Mouse (Mus musculus) megakaryocyte, embryonic 14.5 days (primary cell): ENCODE data around the gene Ptov1.

Source experiments
- FLI1 ChIP-seq: IDR thresholded peaks from 2 replicates; pipeline ENCODE4 v1.6.1; 2012; ENCODE audit warnings: low read length, inconsistent platforms, mixed read lengths
- GATA1 ChIP-seq: IDR thresholded peaks from 3 replicates; pipeline ENCODE4 v1.6.1; 2012; ENCODE audit warnings: mixed read lengths, low read length, inconsistent platforms, borderline replicate concordance

DNA sequence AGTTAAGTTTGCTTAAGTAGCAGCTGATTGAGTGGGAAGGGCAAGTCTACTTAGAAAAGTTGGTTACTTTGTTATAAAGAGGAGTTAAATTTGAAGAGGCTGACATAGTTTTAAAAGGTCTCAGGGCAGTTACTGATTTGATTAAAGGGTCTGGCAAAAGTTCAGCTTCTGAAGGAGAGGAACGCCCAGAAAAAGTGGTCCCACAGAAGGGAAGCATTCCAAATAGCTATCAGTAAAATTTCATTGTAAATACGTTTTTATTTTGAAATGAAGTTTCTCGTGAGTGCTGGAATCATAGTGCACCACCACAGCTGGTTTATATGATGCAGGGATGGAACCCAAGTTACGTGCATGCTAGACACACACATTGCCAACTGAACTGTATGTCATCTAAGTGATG is 36.8 kb downstream of the Ptov1 start:
- TF ChIP-seq GATA1 (no peak), FLI1 (no peak)
